Mouse (Mus musculus) activated CD4-positive, CD25-positive, alpha-beta regulatory T cell, adult 4 months (primary cell): Measurements from ENCODE around the gene Rpusd3. TPM values are rescaled to one million over a fixed set of nuclear protein-coding genes. Genes with fewer than 3 reads are reported as not detected.

Source experiments
- ATAC-seq: one replicate; pipeline ENCODE4 v1.8.0; 2017
- polyA plus RNA-seq, 2 experiments: library from polyadenylated mRNA; unstranded; fragments of 100-300 nt; shearing (Covaris generic); gene quantifications; one replicate each; pipeline ENCODE4 v1.2.1; 2017

The Rpusd3 gene
- polyA plus RNA-seq: 10 to 100 TPM in 1 of 2 experiments, 1 to 10 TPM in 1; 5.4 to 18.7 TPM

DNA sequence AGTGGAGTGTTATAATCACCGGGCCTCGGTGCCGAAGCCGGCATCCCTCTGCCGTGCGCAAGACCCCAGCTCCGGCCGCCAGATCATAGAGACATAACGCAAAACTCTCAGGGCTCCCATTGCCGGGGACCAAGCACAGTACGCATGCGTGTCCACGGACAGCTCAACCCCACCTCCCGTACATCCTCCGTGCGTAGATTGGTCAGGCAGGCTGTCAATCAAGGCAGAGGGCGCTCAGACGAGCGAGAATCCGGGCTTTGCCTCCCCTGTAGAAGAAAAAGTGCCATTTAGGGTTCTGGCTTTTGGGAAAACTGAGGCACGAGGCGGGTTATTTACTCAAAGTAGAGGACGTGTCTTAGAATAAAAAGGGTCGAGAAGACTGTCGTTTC, at the start of gene Rpusd3:
Gene Rpusd3, minus strand, starts transcription at position 142 of the 389 bp plus-strand sequence.
- ATAC-seq: peak; percentile 99

DNA sequence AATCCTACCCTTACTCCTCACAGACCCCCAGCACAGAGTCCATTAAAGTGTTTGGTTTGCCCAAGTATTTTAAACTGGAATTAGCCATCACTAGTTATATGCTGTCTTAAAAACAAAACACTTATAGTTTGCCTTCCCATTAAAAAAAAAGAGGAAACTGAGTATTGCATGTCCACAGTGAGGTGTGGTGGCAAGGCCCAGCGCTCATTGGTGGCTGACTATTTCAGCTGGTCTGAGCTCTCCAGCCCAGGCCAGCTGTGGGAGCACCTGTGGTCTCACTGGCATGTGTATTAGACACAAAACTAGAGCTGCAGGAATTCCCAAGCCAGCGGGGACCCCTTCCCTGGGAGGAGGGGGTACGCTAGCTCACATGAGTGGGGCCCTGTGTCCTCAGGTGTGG, 49.4 kb upstream of the Rpusd3 start:
- ATAC-seq: no peak

GRCm38 (mm10) chr6:113465602-113466001, 46.5 kb upstream of the Rpusd3 start:
- no peak for ATAC-seq

DNA sequence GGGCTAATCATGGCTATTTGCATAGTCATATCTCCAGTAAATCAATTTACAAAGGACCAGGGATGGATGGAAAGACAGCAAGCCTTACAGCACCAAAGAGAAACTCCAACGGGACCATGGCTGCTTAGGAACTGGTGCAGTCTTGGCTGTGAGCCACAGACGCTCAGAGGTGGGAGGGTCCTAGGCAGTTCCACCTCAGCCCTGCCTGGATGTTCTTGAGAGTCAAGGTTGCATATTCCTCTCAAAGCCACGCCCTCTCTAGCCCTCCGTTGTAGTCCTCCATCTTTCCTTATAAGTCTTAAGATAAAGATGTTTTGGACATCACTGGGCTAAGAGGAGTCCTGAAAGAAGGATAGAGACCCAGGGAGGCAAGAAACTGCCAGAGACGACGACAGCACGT, 44.9 kb upstream of the Rpusd3 start:
- ATAC-seq: no peak

- no peak for ATAC-seq
Measured at GRCm38 (mm10) chr6:113458635-113459034, 39.5 kb upstream of the Rpusd3 start.

DNA sequence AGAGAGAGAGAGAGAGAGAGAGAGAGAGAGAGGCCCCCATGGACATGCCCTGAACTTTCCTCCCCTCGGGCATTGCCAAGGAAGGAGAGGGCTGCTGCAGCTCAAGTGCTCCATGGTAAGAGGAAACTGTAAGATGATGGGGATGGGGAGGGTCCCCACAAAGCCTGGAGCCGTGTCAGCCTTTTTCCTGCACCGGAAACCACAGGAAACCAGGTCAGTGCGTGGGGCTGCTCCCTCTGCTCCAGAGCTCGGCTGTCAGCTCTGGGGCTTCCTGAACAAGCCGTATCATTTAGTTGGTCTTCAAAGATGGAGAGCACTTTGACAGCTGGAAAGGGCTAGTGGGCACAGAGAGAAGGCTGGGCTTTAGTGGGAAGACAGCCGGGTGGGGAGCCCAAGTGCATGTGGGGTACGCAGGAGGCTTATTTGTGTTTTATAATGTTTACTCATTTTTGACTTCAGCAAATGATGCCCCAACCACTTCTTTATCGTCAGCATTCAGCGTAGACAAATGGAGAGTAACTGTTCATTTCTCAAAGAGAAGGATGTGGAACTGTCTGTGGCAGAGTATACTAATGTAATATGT, 38.9 kb upstream of the Rpusd3 start, which contains the start of gene Il17re:
Gene Il17re, plus strand, starts transcription at position 533 of the 583 bp plus-strand sequence.
- no peak for ATAC-seq

DNA sequence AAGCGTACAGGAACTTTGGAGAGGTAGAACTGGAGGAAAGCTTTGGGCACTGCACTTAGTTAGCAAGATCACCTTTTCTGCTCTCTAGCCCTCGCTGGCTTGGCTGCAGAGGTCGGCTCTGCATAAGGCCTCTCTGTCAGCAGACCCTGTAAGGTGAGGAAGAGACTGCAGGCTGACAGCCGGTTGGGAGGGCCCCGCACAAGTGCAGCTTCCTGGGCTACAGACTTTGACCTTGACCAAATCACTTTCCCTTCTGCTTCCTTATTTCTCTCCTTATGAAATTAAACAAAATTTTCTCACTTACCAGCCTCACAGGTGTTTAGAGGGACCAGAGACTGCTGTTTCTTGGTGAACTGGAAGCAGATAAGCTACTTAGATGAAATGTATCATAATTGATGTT, 35.9 kb upstream of the Rpusd3 start:
- ATAC-seq: no peak

- no peak for ATAC-seq
Measured at GRCm38 (mm10) chr6:113451839-113452238, 32.7 kb upstream of the Rpusd3 start.

DNA sequence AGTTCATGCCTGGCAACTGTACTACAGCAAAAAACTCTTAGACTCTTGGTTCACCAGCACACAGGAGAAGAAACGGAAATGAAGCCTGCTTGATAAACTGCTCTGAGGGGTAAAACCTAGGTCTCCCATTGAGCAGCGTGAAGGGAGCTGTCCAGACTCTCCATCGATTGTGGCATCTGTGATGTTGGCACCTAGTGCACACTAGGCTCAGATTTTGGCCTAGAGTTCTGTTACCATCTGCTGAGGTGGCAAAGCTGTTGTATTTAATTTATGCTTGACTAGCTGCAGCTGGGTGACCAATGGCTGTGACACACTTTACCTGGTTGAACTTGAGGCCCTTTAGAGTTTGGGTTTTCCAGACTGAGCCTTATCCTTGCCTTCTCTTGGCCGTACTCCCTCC, 28.5 kb upstream of the Rpusd3 start:
- no peak for ATAC-seq

GRCm38 (mm10) chr6:113444207-113444965, 25.2 kb upstream of the Rpusd3 start:
- no peak for ATAC-seq

GRCm38 (mm10) chr6:113443091-113443490, 24.0 kb upstream of the Rpusd3 start:
- no peak for ATAC-seq

- ATAC-seq: peak; percentile 88
Measured at GRCm38 (mm10) chr6:113442442-113443090, 23.4 kb upstream of the Rpusd3 start, which contains the start of gene Jagn1. Jagn1 (plus strand) TSS chr6:113442569.

GRCm38 (mm10) chr6:113442087-113442441, 22.9 kb upstream of the Rpusd3 start:
- ATAC-seq: peak; percentile 4

- ATAC-seq: peak; percentile 69
Measured at GRCm38 (mm10) chr6:113441147-113441680, 22.1 kb upstream of the Rpusd3 start.

- no peak for ATAC-seq
Measured at GRCm38 (mm10) chr6:113440686-113441085, 21.5 kb upstream of the Rpusd3 start.

DNA sequence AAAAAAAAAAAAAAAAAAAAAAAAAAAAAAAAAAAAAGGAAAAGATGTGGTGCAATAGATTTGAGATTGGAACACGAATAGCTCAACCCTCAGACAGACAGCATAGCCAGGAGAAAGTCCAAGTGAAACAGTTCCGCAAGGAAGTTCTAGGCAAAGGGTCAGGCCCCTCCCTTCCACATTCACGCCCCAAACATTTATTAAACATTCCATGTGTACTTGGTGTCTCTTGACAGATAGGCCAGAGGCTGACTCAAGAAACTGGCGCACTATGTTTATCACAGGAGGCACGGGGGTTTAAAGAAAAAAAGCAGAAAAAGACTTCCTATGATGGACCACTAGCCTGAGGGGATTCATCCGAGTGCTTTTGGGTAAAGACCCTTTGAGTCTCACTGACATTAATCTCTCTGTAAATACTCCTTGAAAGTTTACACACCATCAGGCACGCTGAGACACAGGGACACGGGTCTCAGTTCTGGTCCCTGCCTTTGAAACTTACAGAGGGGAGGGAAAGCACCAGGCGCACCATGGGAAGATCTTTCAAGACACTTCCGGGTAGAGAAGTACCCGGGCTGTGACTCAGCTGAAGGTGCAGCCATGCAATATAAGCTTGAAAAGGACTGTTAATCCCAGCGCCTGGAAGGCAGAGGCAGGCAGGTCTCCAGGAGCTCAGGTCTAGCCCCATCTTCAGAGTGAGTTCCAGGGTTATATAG, 19.7 kb upstream of the Rpusd3 start:
- ATAC-seq: no peak

GRCm38 (mm10) chr6:113437135-113437534, 18.0 kb upstream of the Rpusd3 start:
- no peak for ATAC-seq

- ATAC-seq: no peak
Measured at GRCm38 (mm10) chr6:113435664-113436205, 16.6 kb upstream of the Rpusd3 start, which contains the start of gene Cidec. Cidec (minus strand) TSS chr6:113435760.

- ATAC-seq: no peak
Measured at GRCm38 (mm10) chr6:113434691-113435090, 15.6 kb upstream of the Rpusd3 start.

DNA sequence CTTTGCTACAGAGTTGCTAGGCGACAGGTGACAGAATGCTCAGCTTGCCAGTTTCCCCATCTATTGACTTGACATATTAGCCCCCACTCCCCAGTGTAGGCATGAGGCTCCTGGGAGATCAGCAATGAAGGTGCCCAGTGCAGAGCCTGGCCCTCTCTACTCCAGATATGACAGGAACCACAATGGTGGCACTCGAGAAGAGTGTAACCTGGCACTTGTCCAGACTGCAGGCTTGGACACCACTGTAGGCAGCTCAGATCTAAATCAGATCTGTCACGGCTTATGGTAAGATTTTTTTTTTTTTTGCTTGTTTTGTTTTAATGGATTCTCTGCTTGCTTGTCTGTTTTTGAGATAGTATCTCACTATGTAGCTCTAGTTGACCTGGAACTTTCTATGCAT, 14.5 kb upstream of the Rpusd3 start:
- ATAC-seq: no peak

DNA sequence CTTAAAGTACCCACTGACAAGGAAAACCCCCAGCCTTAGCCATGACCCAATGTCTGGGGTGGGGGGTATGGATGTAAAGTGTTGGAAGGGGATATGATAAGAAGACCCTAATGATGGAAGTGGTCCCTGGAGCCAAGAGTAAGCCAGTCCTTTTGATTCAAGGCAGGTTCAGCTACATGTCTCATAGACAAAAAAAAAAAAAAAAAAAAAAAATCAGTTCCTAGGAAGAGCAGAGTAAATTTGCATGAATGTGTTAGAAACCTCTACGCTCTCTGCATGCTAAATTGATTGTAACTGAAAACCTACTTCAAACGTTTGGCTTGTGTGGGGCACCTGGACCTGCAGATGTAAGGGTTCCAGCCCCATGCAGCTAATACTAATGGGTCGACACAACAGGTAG, 12.7 kb upstream of the Rpusd3 start:
- ATAC-seq: no peak

GRCm38 (mm10) chr6:113430846-113431245, 11.7 kb upstream of the Rpusd3 start:
- ATAC-seq: no peak
